Mouse (Mus musculus) hindbrain, embryonic 13.5 days (tissue): ENCODE measurements around the gene Upk3a. TPM values are rescaled to one million over a fixed set of nuclear protein-coding genes. Genes with fewer than 3 reads are reported as not detected.

Experiments used
- polyA plus RNA-seq: library from polyadenylated mRNA; unstranded; fragments of >200 nt; fragmentation: Nextera tagmentation; extraction: Ambion mirVana; gene quantifications from 2 replicates; pipeline ENCODE4 v1.2.1, GENCODE M21; 2015

Upk3a gene
- polyA plus RNA-seq, 1 experiment from 2014 or later, result 0.26 TPM

Other genes starting within 250 kb of the Upk3a start
- gene Phf21b, start 161.1 kb upstream of the Upk3a start, polyA plus RNA-seq, result 10.9 and 11.3 TPM in 2 replicates
- gene Gm29666, start 97.1 kb upstream of the Upk3a start, polyA plus RNA-seq, result 0.82 and 0.98 TPM in 2 replicates
- 31.6 and 31.9 TPM in 2 replicates for gene Nup50, start 93.7 kb upstream of the Upk3a start, polyA plus RNA-seq
- gene 5031439G07Rik, start 28.6 kb upstream of the Upk3a start, polyA plus RNA-seq, result 17.7 and 18.4 TPM in 2 replicates
- gene Fam118a, start 11.8 kb downstream of the Upk3a start, polyA plus RNA-seq, result 26.7 and 30.4 TPM in 2 replicates
- 0.04 and 0.16 TPM in 2 replicates for gene Smc1b, start 114.8 kb downstream of the Upk3a start, polyA plus RNA-seq
- gene Ribc2, start 114.9 kb downstream of the Upk3a start, polyA plus RNA-seq, result 0.84 and 1.2 TPM in 2 replicates
- 60.7 and 65.1 TPM in 2 replicates for gene Fbln1, start 188.8 kb downstream of the Upk3a start, polyA plus RNA-seq